Mouse (Mus musculus): ENCODE measurements around the gene Fgfr2. TPM values are rescaled to one million over a fixed set of nuclear protein-coding genes. Genes with fewer than 3 reads are reported as not detected.
A peak's percentile ranks its signal among the peaks of the same experiment; 100 is the strongest.

The Fgfr2 gene
- polyA plus RNA-seq, 1 experiment: 14.8 TPM

GRCm38 (mm10) chr7:132547126-132547525 lies 576.0 kb downstream of the Fgfr2 start:
- no peaks in the 10 kb centered on the region for H3K36me3 ChIP-seq (ENCODE audit: control insufficient read depth, insufficient read depth, low read length)
- no peak overlapping the region for H3K4me3 ChIP-seq (ENCODE audit: insufficient read depth, low read depth, low read length)
- H3K4me1 ChIP-seq (ENCODE audit: control insufficient read depth, insufficient read depth, low read length): no peaks in the 10 kb centered on the region
- WGBS: 92% methylated on average over 3 of the region's 3 CpGs
- H3K27ac ChIP-seq (ENCODE audit: insufficient read depth, low read depth, low read length): no peak overlapping the region
- no peak for DNase-seq
- no peak for TF ChIP-seq POLR2A (IDR thresholded peaks at IDR 0.05; ENCODE audit: low read depth, low read length)
- TF ChIP-seq CTCF (conservative IDR thresholded peaks at IDR 0.05; ENCODE audit: insufficient read depth, insufficient read length, low read depth, low read length): no peak
- H3K27me3 ChIP-seq (replicated peaks; ENCODE audit: control insufficient read depth, insufficient read depth, low read length): no peaks in the 10 kb centered on the region

DNA sequence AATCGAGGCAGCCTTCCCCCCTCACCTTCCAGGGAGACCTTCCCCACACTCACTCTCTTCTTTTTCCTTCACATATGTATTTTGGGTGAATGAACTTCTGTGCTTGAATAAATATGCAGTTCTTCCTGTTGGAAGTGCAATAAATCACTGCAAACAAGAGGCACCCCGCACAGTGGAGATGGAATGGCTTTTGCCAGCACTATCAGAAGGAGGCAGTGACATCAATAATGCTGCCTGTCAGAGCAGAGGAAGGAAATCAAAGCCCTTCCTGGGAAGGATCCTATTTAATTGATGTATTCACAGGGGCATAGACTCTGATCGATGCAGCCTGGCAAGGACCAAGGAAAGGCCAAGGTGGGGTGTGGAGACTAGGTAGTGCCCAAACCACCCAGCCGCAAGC lies 580.7 kb downstream of the Fgfr2 start:
- no peaks in the 10 kb centered on the region for H3K36me3 ChIP-seq (ENCODE audit: control insufficient read depth, insufficient read depth, low read length)
- TF ChIP-seq POLR2A (IDR thresholded peaks at IDR 0.05; ENCODE audit: low read depth, low read length): no peak
- TF ChIP-seq CTCF (conservative IDR thresholded peaks at IDR 0.05; ENCODE audit: insufficient read depth, insufficient read length, low read depth, low read length): no peak
- no peaks in the 10 kb centered on the region for H3K4me1 ChIP-seq (ENCODE audit: control insufficient read depth, insufficient read depth, low read length)
- H3K27me3 ChIP-seq (replicated peaks; ENCODE audit: control insufficient read depth, insufficient read depth, low read length): no peaks in the 10 kb centered on the region
- H3K4me3 ChIP-seq (ENCODE audit: insufficient read depth, low read depth, low read length): no peak overlapping the region
- DNase-seq: peak; percentile 8
- H3K27ac ChIP-seq (ENCODE audit: insufficient read depth, low read depth, low read length): no peak overlapping the region
- 52% methylated on average over 4 of the region's 4 CpGs for WGBS

DNA sequence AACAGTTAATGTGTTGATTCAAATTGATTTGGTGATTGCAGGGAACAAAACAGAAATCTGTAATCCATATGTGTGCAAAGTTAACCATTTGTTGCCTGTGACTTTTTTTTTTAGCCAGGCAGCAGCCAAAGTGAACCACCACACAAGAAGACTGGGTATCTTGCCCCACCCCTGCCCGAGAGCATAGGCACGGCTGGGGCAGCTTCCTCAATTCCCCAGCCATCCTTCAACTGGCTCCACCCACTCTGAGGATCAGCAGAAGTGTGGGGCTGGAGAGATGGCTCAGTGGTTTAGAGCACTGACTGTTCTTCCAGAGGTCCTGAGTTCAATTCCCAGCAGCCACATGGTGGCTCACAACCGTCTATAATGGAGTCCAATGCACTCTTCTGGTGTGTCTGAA lies 581.6 kb downstream of the Fgfr2 start:
- no peaks in the 10 kb centered on the region for H3K27me3 ChIP-seq (replicated peaks; ENCODE audit: control insufficient read depth, insufficient read depth, low read length)
- WGBS: 81% methylated on average over 3 of the region's 3 CpGs
- no peak for DNase-seq

GRCm38 (mm10) chr7:132540597-132540996 lies 582.6 kb downstream of the Fgfr2 start:
- 85% methylated on average over 4 of the region's 4 CpGs for WGBS
- DNase-seq: no peak
- no peak for TF ChIP-seq POLR2A (IDR thresholded peaks at IDR 0.05; ENCODE audit: low read depth, low read length)
- no peak for TF ChIP-seq CTCF (conservative IDR thresholded peaks at IDR 0.05; ENCODE audit: insufficient read depth, insufficient read length, low read depth, low read length)

More for the DNA sequence above, 581.6 kb downstream of the Fgfr2 start:
- H3K36me3 ChIP-seq (ENCODE audit: control insufficient read depth, insufficient read depth, low read length): no peaks in the 10 kb centered on the region
- H3K4me1 ChIP-seq (ENCODE audit: control insufficient read depth, insufficient read depth, low read length): no peaks in the 10 kb centered on the region
- no peak for TF ChIP-seq CTCF (conservative IDR thresholded peaks at IDR 0.05; ENCODE audit: insufficient read depth, insufficient read length, low read depth, low read length)
- no peak for TF ChIP-seq POLR2A (IDR thresholded peaks at IDR 0.05; ENCODE audit: low read depth, low read length)
- no peak overlapping the region for H3K27ac ChIP-seq (ENCODE audit: insufficient read depth, low read depth, low read length)
- no peak overlapping the region for H3K4me3 ChIP-seq (ENCODE audit: insufficient read depth, low read depth, low read length)

DNA sequence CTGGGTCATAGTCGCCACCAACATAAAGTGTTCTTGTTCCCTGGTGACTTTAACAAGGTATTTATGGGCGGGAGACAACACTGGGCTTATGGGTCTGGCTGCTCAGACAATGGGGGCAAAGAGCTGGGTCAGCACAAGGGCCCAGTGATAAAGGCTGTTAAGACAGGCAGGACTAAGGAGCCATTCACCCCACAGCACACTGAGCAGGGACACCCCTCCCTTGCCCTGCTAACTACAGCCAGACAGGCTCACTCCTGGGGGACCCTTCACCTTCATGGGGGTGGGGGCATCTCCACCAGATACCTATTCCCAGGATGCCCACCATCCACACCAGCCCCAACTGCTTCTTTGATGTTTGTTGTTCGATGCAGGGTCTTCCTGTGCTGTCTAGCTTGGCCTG lies 593.9 kb downstream of the Fgfr2 start:
- WGBS: 82% methylated on average over 3 of the region's 3 CpGs
- Histone ChIP-seq H3K27me3 (replicated peaks; ENCODE audit: control insufficient read depth, insufficient read depth, low read length) (no peaks in the 10 kb centered on the region), H3K4me3 (ENCODE audit: insufficient read depth, low read depth, low read length) (no peak overlapping the region), H3K36me3 (ENCODE audit: control insufficient read depth, insufficient read depth, low read length) (no peaks in the 10 kb centered on the region), H3K27ac (ENCODE audit: insufficient read depth, low read depth, low read length) (no peak overlapping the region), H3K4me1 (ENCODE audit: control insufficient read depth, insufficient read depth, low read length) (no peaks in the 10 kb centered on the region)
- DNase-seq: no peak
- TF ChIP-seq CTCF (conservative IDR thresholded peaks at IDR 0.05; ENCODE audit: insufficient read depth, insufficient read length, low read depth, low read length): no peak
- no peak for TF ChIP-seq POLR2A (IDR thresholded peaks at IDR 0.05; ENCODE audit: low read depth, low read length)

More at GRCm38 (mm10) chr7:132540597-132540996, 582.6 kb downstream of the Fgfr2 start:
- Histone ChIP-seq H3K4me1 (ENCODE audit: control insufficient read depth, insufficient read depth, low read length) (no peaks in the 10 kb centered on the region), H3K27ac (ENCODE audit: insufficient read depth, low read depth, low read length) (no peak overlapping the region), H3K4me3 (ENCODE audit: insufficient read depth, low read depth, low read length) (no peak overlapping the region), H3K27me3 (replicated peaks; ENCODE audit: control insufficient read depth, insufficient read depth, low read length) (no peaks in the 10 kb centered on the region), H3K36me3 (ENCODE audit: control insufficient read depth, insufficient read depth, low read length) (no peaks in the 10 kb centered on the region)

DNA sequence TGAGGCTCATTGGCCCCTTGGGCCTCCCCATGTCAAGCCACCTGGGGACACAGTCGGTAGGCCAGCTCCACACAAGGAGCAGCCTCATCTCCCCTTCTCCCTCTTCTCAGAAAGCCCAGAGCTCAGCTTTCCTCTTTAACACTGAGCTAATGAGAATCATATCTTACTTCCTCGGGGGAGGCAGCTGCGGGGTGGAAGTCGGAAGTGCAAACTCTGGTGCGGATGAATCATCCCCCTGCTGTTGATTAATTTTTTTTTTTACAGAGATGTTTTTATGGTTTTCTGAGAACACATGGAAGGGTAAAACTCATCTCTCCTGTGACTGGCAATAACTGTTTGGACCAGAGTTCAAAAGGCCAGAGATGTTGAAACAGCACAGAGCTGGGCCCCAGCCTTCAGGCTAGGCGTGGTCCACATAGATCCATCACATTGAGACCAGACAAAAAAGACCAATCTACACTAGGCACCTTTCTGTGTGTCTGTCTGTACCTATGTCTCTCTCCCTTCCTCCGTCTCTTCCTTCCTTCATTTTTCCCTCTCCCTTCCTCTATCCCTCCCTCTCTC lies 609.6 kb downstream of the Fgfr2 start:
- no peaks in the 10 kb centered on the region for H3K36me3 ChIP-seq (ENCODE audit: control insufficient read depth, insufficient read depth, low read length)
- no peaks in the 10 kb centered on the region for H3K4me1 ChIP-seq (ENCODE audit: control insufficient read depth, insufficient read depth, low read length)
- DNase-seq: no peak
- no peak for TF ChIP-seq CTCF (conservative IDR thresholded peaks at IDR 0.05; ENCODE audit: insufficient read depth, insufficient read length, low read depth, low read length)
- no peak for TF ChIP-seq POLR2A (IDR thresholded peaks at IDR 0.05; ENCODE audit: low read depth, low read length)
- no peak overlapping the region for H3K27ac ChIP-seq (ENCODE audit: insufficient read depth, low read depth, low read length)
- 67% methylated on average over 7 of the region's 7 CpGs for WGBS
- no peak overlapping the region for H3K4me3 ChIP-seq (ENCODE audit: insufficient read depth, low read depth, low read length)
- H3K27me3 ChIP-seq (replicated peaks; ENCODE audit: control insufficient read depth, insufficient read depth, low read length): no peaks in the 10 kb centered on the region

DNA sequence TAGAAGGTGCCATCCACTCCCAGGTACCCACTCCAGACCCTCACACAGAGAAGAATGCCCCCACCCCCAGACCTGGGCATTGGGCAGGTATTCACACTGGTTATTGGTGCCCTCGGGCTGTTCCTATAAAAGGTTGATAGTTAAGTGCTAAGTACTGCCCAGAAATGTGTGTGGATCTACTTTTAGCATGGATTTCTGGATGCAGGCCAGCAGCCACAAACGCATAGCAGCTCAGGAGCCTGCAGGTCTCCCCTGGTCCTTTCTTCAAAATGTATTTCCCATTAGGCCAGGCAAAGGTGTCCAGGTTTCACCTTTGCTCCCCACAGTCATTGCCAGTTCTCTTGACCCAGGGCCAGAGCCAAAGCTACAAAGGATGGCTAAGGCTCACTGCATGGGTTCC lies 614.0 kb downstream of the Fgfr2 start:
- TF ChIP-seq POLR2A (IDR thresholded peaks at IDR 0.05; ENCODE audit: low read depth, low read length): no peak
- no peak for TF ChIP-seq CTCF (conservative IDR thresholded peaks at IDR 0.05; ENCODE audit: insufficient read depth, insufficient read length, low read depth, low read length)
- 61% methylated on average over 2 of the region's 2 CpGs for WGBS

More for the DNA sequence above, 614.0 kb downstream of the Fgfr2 start:
- Histone ChIP-seq H3K27me3 (replicated peaks; ENCODE audit: control insufficient read depth, insufficient read depth, low read length) (no peaks in the 10 kb centered on the region), H3K27ac (ENCODE audit: insufficient read depth, low read depth, low read length) (no peak overlapping the region), H3K4me1 (ENCODE audit: control insufficient read depth, insufficient read depth, low read length) (no peaks in the 10 kb centered on the region), H3K4me3 (ENCODE audit: insufficient read depth, low read depth, low read length) (no peak overlapping the region), H3K36me3 (ENCODE audit: control insufficient read depth, insufficient read depth, low read length) (no peaks in the 10 kb centered on the region)
- no peak for DNase-seq

All from kidney, adult 2 months (tissue).